Mouse (Mus musculus) heart, postnatal 0 days (tissue): ENCODE measurements around the gene Scgb1c1. TPM values are rescaled to one million over a fixed set of nuclear protein-coding genes. Genes with fewer than 3 reads are reported as not detected.

Source experiments
- ATAC-seq: fragments of 200-750 bp; cut with Nextera tagmentation; 2 replicates; pipeline ENCODE4 v1.8.0; 2017; ENCODE audit warnings: low read depth, moderate number of reproducible peaks, moderate library complexity; ENCODE audit not compliant: insufficient read depth
- DNase-seq: peaks from one replicate; pipeline ENCODE4 v3.0.0-alpha.2; 2016; ENCODE audit warnings: low spot score
- H3K27ac ChIP-seq: fragments of 300-500 bp; sonication (generic); 2 replicates; pipeline ENCODE4 v1.5.1; 2014; ENCODE audit warnings: low read depth, mild to moderate bottlenecking
- H3K27me3 ChIP-seq: fragments of 300-500 bp; sonication (generic); 2 replicates; pipeline ENCODE4 v1.6.1; 2014; ENCODE audit warnings: low read length, mixed read lengths; ENCODE audit not compliant: control insufficient read depth, insufficient read depth
- H3K36me3 ChIP-seq: fragments of 300-500 bp; sonication (generic); replicated peaks from 2 replicates; pipeline ENCODE4 v1.6.1; 2014; ENCODE audit warnings: low read length, mixed read lengths; ENCODE audit not compliant: control insufficient read depth, insufficient read depth
- H3K4me1 ChIP-seq: fragments of 300-500 bp; sonication (generic); 2 replicates; pipeline ENCODE4 v1.6.1; 2014; ENCODE audit warnings: antibody characterized with exemption; ENCODE audit not compliant: control insufficient read depth, insufficient read depth
- H3K4me2 ChIP-seq: fragments of 300-500 bp; sonication (generic); 2 replicates; pipeline ENCODE4 v1.6.1; 2014; ENCODE audit warnings: low read depth, mild to moderate bottlenecking, low read length, moderate library complexity
- H3K4me3 ChIP-seq: fragments of 300-500 bp; sonication (generic); 2 replicates; pipeline ENCODE4 v1.5.1; 2014; ENCODE audit warnings: low read depth, low read length
- H3K9ac ChIP-seq: fragments of 300-500 bp; sonication (generic); replicated peaks from 2 replicates; pipeline ENCODE4 v1.6.1; 2014; ENCODE audit warnings: low read depth, low read length, mixed read lengths
- H3K9me3 ChIP-seq: fragments of 300-500 bp; sonication (generic); replicated peaks from 2 replicates; pipeline ENCODE4 v1.6.1; 2016; ENCODE audit warnings: low read length; ENCODE audit not compliant: control insufficient read depth
- CTCF ChIP-seq: IDR thresholded peaks from 2 replicates; pipeline ENCODE4 v1.5.1; 2016; ENCODE audit warnings: antibody characterized with exemption, control low read depth, low read depth
- EP300 ChIP-seq: IDR thresholded peaks from 2 replicates; pipeline ENCODE4 v1.6.1; 2016; ENCODE audit warnings: antibody characterized with exemption, low read depth
- WGBS: fragments of 180-500 bp; shearing (Covaris S2); extraction: QIAGEN DNeasy Blood & Tissue Kit; methylation state at CpG from one replicate; pipeline ENCODE4 v1.1.7; 2014; 5-methylcytosine and 5-hydroxymethylcytosine counted together
- polyA plus RNA-seq: library from polyadenylated mRNA; unstranded; fragments of >200 nt; fragmentation: Nextera tagmentation; extraction: Ambion mirVana; gene quantifications from 2 replicates; pipeline ENCODE4 v1.2.1, GENCODE M21; 2015
- total RNA-seq: library from RNA; depleted of rRNA; stranded (reverse); fragments of >200 nt; gene quantifications from 2 replicates; pipeline ENCODE4 v1.2.3, GENCODE M21; 2014; ENCODE audit warnings: low replicate concordance

The Scgb1c1 gene
- total and polyA plus RNA-seq, 2 experiments from 2014 or later = 0.80 to 11.0 TPM

GRCm38 (mm10) chr7:140835758-140836087 is 9.6 kb upstream of the Scgb1c1 start:
- no peaks in the 10 kb centered on the region for H3K4me1 ChIP-seq
- H3K4me3 ChIP-seq = no peak overlapping the region
- no peak for ATAC-seq
- no peak for DNase-seq
- 49% methylated on average over 2 of the region's 2 CpGs for WGBS
- no peak for TF ChIP-seq CTCF
- no peak for TF ChIP-seq EP300
- no peak overlapping the region for H3K27ac ChIP-seq
- H3K9ac ChIP-seq = no peak overlapping the region
- H3K9me3 ChIP-seq = no peaks in the 10 kb centered on the region
- H3K36me3 ChIP-seq = no peaks in the 10 kb centered on the region
- no peak overlapping the region for H3K4me2 ChIP-seq
- peaks cover 14% of the 10 kb centered on the region; the same call in 1 of the 2 replicates for H3K27me3 ChIP-seq

GRCm38 (mm10) chr7:140836243-140837115 is 8.9 kb upstream of the Scgb1c1 start:
- DNase-seq (no peak), ATAC-seq (no peak)
- Histone ChIP-seq H3K27ac (no peak overlapping the region), H3K4me3 (no peak overlapping the region), H3K36me3 (no peaks in the 10 kb centered on the region), H3K9me3 (no peaks in the 10 kb centered on the region), H3K4me2 (no peak overlapping the region), H3K27me3 (peaks cover 22% of the 10 kb centered on the region; the same call in 1 of the 2 replicates), H3K4me1 (no peaks in the 10 kb centered on the region), H3K9ac (no peak overlapping the region)
- 68% methylated on average over 9 of the region's 9 CpGs for WGBS
- TF ChIP-seq CTCF = no peak
- TF ChIP-seq EP300 = no peak

DNA sequence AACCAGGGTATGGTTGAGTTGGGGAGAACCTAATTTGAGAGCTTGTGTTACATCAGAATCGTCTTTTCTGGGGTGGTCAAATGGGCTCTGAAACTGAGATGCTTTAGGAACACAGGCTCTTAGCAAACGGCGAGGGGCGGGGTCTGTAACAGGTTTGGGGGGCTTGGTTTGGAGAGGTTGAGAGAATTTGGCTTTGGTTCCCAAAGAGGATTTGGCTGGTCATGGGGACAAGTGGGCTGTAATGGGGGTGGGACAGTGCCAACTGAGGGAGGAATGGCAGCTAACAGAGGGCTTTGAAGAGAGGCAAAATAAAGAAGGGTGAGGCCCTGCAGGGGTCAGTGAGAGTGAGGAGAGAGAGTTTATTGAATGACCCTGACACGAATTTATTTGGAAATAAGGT is 5.8 kb upstream of the Scgb1c1 start:
- 58% methylated on average over 5 of the region's 5 CpGs for WGBS
- no peak for ATAC-seq
- no peak overlapping the region for H3K9ac ChIP-seq
- H3K36me3 ChIP-seq = no peaks in the 10 kb centered on the region
- TF ChIP-seq EP300 (no peak), CTCF (no peak)
- no peaks in the 10 kb centered on the region for H3K4me1 ChIP-seq
- no peaks in the 10 kb centered on the region for H3K9me3 ChIP-seq
- H3K27ac ChIP-seq = no peak overlapping the region
- no peak overlapping the region for H3K4me2 ChIP-seq
- no peak for DNase-seq
- H3K27me3 ChIP-seq = peaks cover 34% of the 10 kb centered on the region; the same call in 1 of the 2 replicates
- no peak overlapping the region for H3K4me3 ChIP-seq

DNA sequence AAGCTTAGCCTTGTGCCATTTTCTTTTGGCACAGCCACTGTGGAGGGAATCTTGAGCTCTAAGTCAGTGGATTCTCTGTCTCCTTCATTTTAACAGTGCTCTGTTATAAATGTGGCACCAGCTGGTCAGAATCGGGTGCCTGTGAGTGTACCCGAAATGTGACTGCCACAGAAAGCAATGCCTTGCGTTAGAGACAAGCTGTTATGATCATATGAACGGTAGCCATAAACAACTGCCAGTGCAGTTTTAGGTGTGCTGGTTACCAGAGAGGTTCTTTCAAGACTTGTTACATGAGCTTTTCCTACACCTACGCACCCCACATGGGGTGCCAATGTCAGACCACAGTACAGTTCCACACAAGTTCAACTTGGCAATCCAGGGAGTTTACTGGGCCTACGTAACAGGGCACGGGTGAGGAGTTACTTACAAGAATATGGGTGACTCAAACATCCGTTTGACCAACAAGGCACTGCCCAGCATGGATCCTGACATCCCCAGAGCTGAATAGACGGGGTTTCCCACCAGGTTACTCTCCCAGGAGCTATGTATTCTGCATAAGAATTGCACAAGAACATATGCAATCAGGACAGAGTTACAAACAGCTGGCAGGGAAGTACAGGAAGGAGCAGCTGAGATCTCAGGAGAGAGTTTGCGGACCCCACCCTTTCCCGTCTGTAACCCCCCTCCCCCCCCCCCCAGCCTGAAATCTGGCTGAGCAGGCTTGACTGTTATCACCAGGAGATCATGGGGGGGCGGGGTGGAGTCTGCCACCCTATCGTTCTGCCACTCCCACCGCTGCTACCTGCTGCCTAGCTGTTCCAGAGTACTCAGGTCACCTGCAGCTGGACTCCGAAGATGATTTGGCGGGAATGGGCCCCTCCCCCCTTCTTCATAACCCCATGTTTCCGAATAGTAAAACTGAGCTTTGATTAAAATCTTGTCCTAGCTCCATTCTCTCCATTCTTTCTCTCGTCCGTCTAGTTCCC is 4.3 kb upstream of the Scgb1c1 start:
- Histone ChIP-seq H3K27ac (no peak overlapping the region), H3K4me1 (no peaks in the 10 kb centered on the region), H3K4me2 (no peak overlapping the region), H3K9ac (no peak overlapping the region), H3K9me3 (no peaks in the 10 kb centered on the region), H3K27me3 (peaks cover 34% of the 10 kb centered on the region; the same call in 1 of the 2 replicates), H3K36me3 (no peaks in the 10 kb centered on the region), H3K4me3 (no peak overlapping the region)
- TF ChIP-seq EP300 = no peak
- no peak for TF ChIP-seq CTCF
- DNase-seq = no peak
- ATAC-seq = no peak
- WGBS = 29% methylated on average over 19 of the region's 19 CpGs

DNA sequence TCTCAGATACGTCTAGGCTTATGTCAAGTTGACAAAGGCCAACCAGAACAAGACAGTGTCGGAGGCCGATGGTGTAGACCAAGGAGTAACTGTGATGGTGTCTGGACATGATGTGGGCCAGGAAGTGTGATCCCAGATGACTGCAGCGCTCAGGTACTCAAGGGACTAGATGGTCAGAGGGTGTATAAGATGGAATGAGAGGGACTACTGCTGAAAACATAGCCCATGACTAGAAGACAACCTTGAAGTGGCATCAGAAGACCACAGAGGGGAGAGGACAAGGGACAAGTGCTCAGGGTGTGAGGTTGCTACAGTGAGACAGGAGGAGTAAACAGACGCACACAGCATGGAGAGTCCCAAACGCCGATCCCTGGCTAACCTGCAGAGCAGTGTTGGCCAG is 1.5 kb upstream of the Scgb1c1 start:
- DNase-seq = no peak
- H3K27me3 ChIP-seq = peaks cover 34% of the 10 kb centered on the region; the same call in 1 of the 2 replicates

More for the DNA sequence above, 1.5 kb upstream of the Scgb1c1 start:
- Histone ChIP-seq H3K4me1 (no peaks in the 10 kb centered on the region), H3K4me3 (no peak overlapping the region), H3K4me2 (no peak overlapping the region), H3K9ac (no peak overlapping the region), H3K27ac (no peak overlapping the region), H3K36me3 (no peaks in the 10 kb centered on the region), H3K9me3 (no peaks in the 10 kb centered on the region)
- no peak for TF ChIP-seq CTCF
- TF ChIP-seq EP300 = no peak
- WGBS = 60% methylated on average over 7 of the region's 7 CpGs
- no peak for ATAC-seq
